Mouse (Mus musculus) intestine, postnatal 0 days (tissue): Measurements from ENCODE around the gene Rgs7bp. TPM values are rescaled to one million over a fixed set of nuclear protein-coding genes. Genes with fewer than 3 reads are reported as not detected.

Experiments used
- ATAC-seq: fragments of 200-750 bp; cut with Nextera tagmentation; 2 replicates; pipeline ENCODE4 v1.8.0; 2017; ENCODE audit warnings: mild to moderate bottlenecking, moderate TSS enrichment, moderate library complexity
- H3K27ac ChIP-seq: fragments of 300-500 bp; sonication (generic); 2 replicates; pipeline ENCODE4 v1.5.1; 2014; ENCODE audit warnings: mild to moderate bottlenecking, low read depth, low read length, moderate library complexity
- H3K27me3 ChIP-seq: fragments of 300-500 bp; sonication (generic); replicated peaks from 2 replicates; pipeline ENCODE4 v1.6.1; 2014; ENCODE audit warnings: low read length, mixed read lengths; ENCODE audit not compliant: control insufficient read depth, insufficient read depth
- H3K36me3 ChIP-seq: fragments of 300-500 bp; sonication (generic); 2 replicates; pipeline ENCODE4 v1.6.1; 2014; ENCODE audit warnings: mild to moderate bottlenecking, moderate library complexity; ENCODE audit not compliant: control insufficient read depth, insufficient read depth
- H3K4me1 ChIP-seq: fragments of 300-500 bp; sonication (generic); replicated peaks from 2 replicates; pipeline ENCODE4 v1.6.1; 2014; ENCODE audit warnings: antibody characterized with exemption, low read length, mixed read lengths; ENCODE audit not compliant: control insufficient read depth, insufficient read depth
- H3K4me2 ChIP-seq: fragments of 300-500 bp; sonication (generic); replicated peaks from 2 replicates; pipeline ENCODE4 v1.6.1; 2014; ENCODE audit warnings: low read depth, mild to moderate bottlenecking, moderate library complexity
- H3K4me3 ChIP-seq: fragments of 300-500 bp; sonication (generic); 2 replicates; pipeline ENCODE4 v1.5.1; 2014; ENCODE audit warnings: low read depth, low read length
- H3K9ac ChIP-seq: fragments of 300-500 bp; sonication (generic); 2 replicates; pipeline ENCODE4 v1.6.1; 2014; ENCODE audit warnings: mild to moderate bottlenecking, low read depth, low read length
- H3K9me3 ChIP-seq: fragments of 300-500 bp; sonication (generic); 2 replicates; pipeline ENCODE4 v1.6.1; 2016; ENCODE audit warnings: mixed run types; ENCODE audit not compliant: control insufficient read depth
- CTCF ChIP-seq: sonication (generic); IDR thresholded peaks from 2 replicates; pipeline ENCODE4 v1.5.1; 2016; ENCODE audit warnings: low read depth, mild to moderate bottlenecking, control low read depth, antibody characterized with exemption, moderate library complexity
- WGBS: fragments of 180-500 bp; shearing (Covaris S2); extraction: QIAGEN DNeasy Blood & Tissue Kit; methylation state at CpG from one replicate; pipeline ENCODE4 v1.1.7; 2014; 5-methylcytosine and 5-hydroxymethylcytosine counted together
- polyA plus RNA-seq: library from polyadenylated mRNA; unstranded; fragments of >200 nt; fragmentation: Nextera tagmentation; extraction: Ambion mirVana; gene quantifications from 2 replicates; pipeline ENCODE4 v1.2.1, GENCODE M21; 2015

Gene Rgs7bp
- polyA plus RNA-seq, 1 experiment from 2014 or later: 1.9 TPM

- peak; percentile 17; the same call in 1 of the 2 replicates for TF ChIP-seq CTCF
- no peaks in the 10 kb centered on the region for H3K36me3 ChIP-seq
- no peak overlapping the region for H3K27ac ChIP-seq
- peaks cover 10% of the 10 kb centered on the region for H3K27me3 ChIP-seq
- no peaks in the 10 kb centered on the region for H3K9me3 ChIP-seq
- no peak for ATAC-seq
- H3K9ac ChIP-seq: no peak overlapping the region
- H3K4me2 ChIP-seq: no peak overlapping the region
- H3K4me1 ChIP-seq: no peaks in the 10 kb centered on the region
- WGBS: 63% methylated on average over 8 of the region's 8 CpGs
- no peak overlapping the region for H3K4me3 ChIP-seq
Observed at GRCm38 (mm10) chr13:105048662-105049061, 6.1 kb downstream of the Rgs7bp start.

- no peaks in the 10 kb centered on the region for H3K27me3 ChIP-seq
- no peak for ATAC-seq
- WGBS: 56% methylated on average over 9 of the region's 9 CpGs
- no peaks in the 10 kb centered on the region for H3K9me3 ChIP-seq
- H3K4me1 ChIP-seq: no peaks in the 10 kb centered on the region
- H3K36me3 ChIP-seq: no peaks in the 10 kb centered on the region
- 0 out of 2 replicates have a peak overlapping the region, but pooled peaks have one; percentile 1 for H3K4me2 ChIP-seq
- H3K9ac ChIP-seq: no peak overlapping the region
- H3K4me3 ChIP-seq: no peak overlapping the region
- H3K27ac ChIP-seq: no peak overlapping the region
- no peak for TF ChIP-seq CTCF
Observed at GRCm38 (mm10) chr13:105047377-105047776, 7.4 kb downstream of the Rgs7bp start.

GRCm38 (mm10) chr13:105043882-105044281, 10.8 kb downstream of the Rgs7bp start:
- Histone ChIP-seq H3K9me3 (no peaks in the 10 kb centered on the region), H3K4me2 (no peak overlapping the region), H3K9ac (no peak overlapping the region), H3K27me3 (no peaks in the 10 kb centered on the region), H3K4me3 (no peak overlapping the region), H3K36me3 (no peaks in the 10 kb centered on the region), H3K27ac (no peak overlapping the region), H3K4me1 (no peaks in the 10 kb centered on the region)
- 65% methylated on average over 3 of the region's 3 CpGs for WGBS
- TF ChIP-seq CTCF: no peak
- no peak for ATAC-seq

- TF ChIP-seq CTCF: no peak
- Histone ChIP-seq H3K36me3 (no peaks in the 10 kb centered on the region), H3K27ac (no peak overlapping the region), H3K4me1 (no peaks in the 10 kb centered on the region), H3K9me3 (no peaks in the 10 kb centered on the region), H3K4me3 (no peak overlapping the region), H3K4me2 (no peak overlapping the region), H3K27me3 (no peaks in the 10 kb centered on the region), H3K9ac (no peak overlapping the region)
- no peak for ATAC-seq
- WGBS: 76% methylated on average over 5 of the region's 5 CpGs
Observed at GRCm38 (mm10) chr13:105038334-105038733, 16.4 kb downstream of the Rgs7bp start.

GRCm38 (mm10) chr13:105037816-105038215, 16.9 kb downstream of the Rgs7bp start:
- ATAC-seq: no peak
- 85% methylated on average over 12 of the region's 12 CpGs for WGBS

GRCm38 (mm10) chr13:105031882-105032281, 22.8 kb downstream of the Rgs7bp start:
- Histone ChIP-seq H3K27me3 (no peaks in the 10 kb centered on the region), H3K4me1 (no peaks in the 10 kb centered on the region), H3K4me3 (no peak overlapping the region), H3K9me3 (no peaks in the 10 kb centered on the region), H3K36me3 (no peaks in the 10 kb centered on the region), H3K27ac (no peak overlapping the region), H3K4me2 (no peak overlapping the region), H3K9ac (no peak overlapping the region)
- ATAC-seq: no peak
- TF ChIP-seq CTCF: no peak

More at GRCm38 (mm10) chr13:105037816-105038215, 16.9 kb downstream of the Rgs7bp start:
- no peak overlapping the region for H3K4me2 ChIP-seq
- H3K27me3 ChIP-seq: no peaks in the 10 kb centered on the region
- no peaks in the 10 kb centered on the region for H3K36me3 ChIP-seq
- no peaks in the 10 kb centered on the region for H3K9me3 ChIP-seq
- H3K9ac ChIP-seq: no peak overlapping the region
- no peak overlapping the region for H3K4me3 ChIP-seq
- no peak overlapping the region for H3K27ac ChIP-seq
- no peaks in the 10 kb centered on the region for H3K4me1 ChIP-seq
- TF ChIP-seq CTCF: no peak

- Histone ChIP-seq H3K9ac (no peak overlapping the region), H3K36me3 (no peaks in the 10 kb centered on the region), H3K4me2 (no peak overlapping the region), H3K27ac (no peak overlapping the region), H3K9me3 (no peaks in the 10 kb centered on the region), H3K4me3 (no peak overlapping the region), H3K4me1 (no peaks in the 10 kb centered on the region), H3K27me3 (no peaks in the 10 kb centered on the region)
- WGBS: 56% methylated on average over 3 of the region's 3 CpGs
- ATAC-seq: no peak
- TF ChIP-seq CTCF: no peak
Observed at GRCm38 (mm10) chr13:105028276-105028675, 26.5 kb downstream of the Rgs7bp start.
